8 mouse cellular contexts compared by ENCODE assay signal in the genomic region with DNA sequence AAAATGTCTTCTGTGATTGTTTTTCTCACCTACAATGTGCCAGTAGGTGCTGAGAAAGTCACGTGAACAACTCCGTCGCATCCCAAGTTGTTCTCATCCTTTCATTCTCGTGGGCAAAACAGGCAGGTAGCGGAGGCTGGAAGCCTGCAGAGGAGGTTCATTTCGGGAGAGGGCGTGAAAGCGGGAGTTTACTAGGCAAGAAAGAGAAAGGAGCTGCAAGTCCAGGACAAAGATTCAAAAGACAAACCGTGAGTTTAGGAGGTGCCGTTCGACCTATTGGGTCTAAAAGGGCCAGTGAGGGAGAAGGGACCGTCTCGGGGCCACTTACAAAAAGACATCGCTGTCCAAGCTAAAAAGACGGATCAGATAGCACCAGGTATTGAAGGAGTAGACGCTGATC. TPM values are rescaled to one million over a fixed set of nuclear protein-coding genes. Genes with fewer than 3 reads are reported as not detected.
DNase-seq lines count a peak whose midpoint lies in the region; ATAC-seq and TF ChIP-seq lines count a peak whose summit lies in the region.

No protein-coding gene starts in this region.

- H3K4me3 ChIP-seq in thymus, adult 2 months (ENCODE audit: control insufficient read depth, insufficient read depth, low read length) = peak overlapping the region; percentile 56
- peak overlapping the region; percentile 52 for H3K4me3 ChIP-seq in forebrain, embryonic 14.5 days (ENCODE audit: low read depth, low read length)
- H3K4me3 ChIP-seq in limb, embryonic 11.5 days (ENCODE audit: low read depth, low read length) = peak overlapping the region; percentile 56

- 0 out of 2 replicates have a peak, but pooled peaks have one; percentile 0 for ATAC-seq in forebrain, embryonic 14.5 days
- ATAC-seq in limb, embryonic 11.5 days (ENCODE audit: insufficient number of reproducible peaks, low FRiP score, low TSS enrichment, low read depth) = no peak

- peak overlapping the region; percentile 62 for H3K9ac ChIP-seq in forebrain, embryonic 14.5 days (ENCODE audit: low read length)
- peak overlapping the region; percentile 49 for H3K9ac ChIP-seq in limb, embryonic 11.5 days (ENCODE audit: low read length)

- no peak for TF ChIP-seq CTCF in thymus, adult 2 months (IDR thresholded peaks at IDR 0.05; ENCODE audit: borderline replicate concordance, control insufficient read depth, extremely low read depth, insufficient read depth, low read length, poor library complexity)

- 2% methylated on average over 16 of the region's 16 CpGs for WGBS in thymus, adult 2 months
- WGBS in forebrain, embryonic 14.5 days = under 1% methylated on average over 16 of the region's 16 CpGs
- WGBS in limb, embryonic 11.5 days = under 1% methylated on average over 16 of the region's 16 CpGs

- no peaks in the 10 kb centered on the region for H3K9me3 ChIP-seq in forebrain, embryonic 14.5 days (replicated peaks; ENCODE audit: control insufficient read depth, low read length)
- H3K9me3 ChIP-seq in limb, embryonic 11.5 days (ENCODE audit: control insufficient read depth, low read length) = no peaks in the 10 kb centered on the region

- DNase-seq in cerebellum, adult 11-12 months = peak; percentile 44
- DNase-seq in cerebellum, adult 9-10 months = no peak
- peak; percentile 12 for DNase-seq in thymus, adult 2 months
- no peak for DNase-seq in thymus, postnatal 10 days (ENCODE audit: low spot score in 2 of 2)
- peak; percentile 44 for DNase-seq in forebrain, embryonic 14.5 days (ENCODE audit: low spot score)
- peak; percentile 63 for DNase-seq in limb, embryonic 11.5 days (ENCODE audit: low spot score)
- DNase-seq in neural tube, embryonic 10.5 days (ENCODE audit: extremely low spot score, low spot score) = peak; percentile 60
- DNase-seq in ovary, postnatal 36 days (ENCODE audit: low spot score) = no peak

- peaks cover 21% of the 10 kb centered on the region for H3K4me1 ChIP-seq in thymus, adult 2 months (replicated peaks; ENCODE audit: control insufficient read depth, insufficient read depth, low read length)
- H3K4me1 ChIP-seq in forebrain, embryonic 14.5 days (ENCODE audit: control insufficient read depth, insufficient read depth, low read length) = peaks cover 7% of the 10 kb centered on the region; the same call in 1 of the 2 replicates
- peaks cover 2% of the 10 kb centered on the region; the same call in 1 of the 2 replicates for H3K4me1 ChIP-seq in limb, embryonic 11.5 days (ENCODE audit: control insufficient read depth, insufficient read depth, low read length)

- H3K36me3 ChIP-seq in thymus, adult 2 months (ENCODE audit: control insufficient read depth, insufficient read depth, low read length) = no peaks in the 10 kb centered on the region
- no peaks in the 10 kb centered on the region for H3K36me3 ChIP-seq in forebrain, embryonic 14.5 days (ENCODE audit: control insufficient read depth, insufficient read depth, low read length)
- H3K36me3 ChIP-seq in limb, embryonic 11.5 days (ENCODE audit: control insufficient read depth, insufficient read depth, low read length) = no peaks in the 10 kb centered on the region

- no peak for TF ChIP-seq POLR2A in thymus, adult 2 months (IDR thresholded peaks at IDR 0.05; ENCODE audit: control insufficient read depth, extremely low read depth, insufficient read depth, low read length, poor library complexity)

- no peak overlapping the region for H3K27ac ChIP-seq in thymus, adult 2 months (ENCODE audit: control insufficient read depth, insufficient read depth, low read length)
- no peak overlapping the region for H3K27ac ChIP-seq in forebrain, embryonic 14.5 days (ENCODE audit: low read depth, low read length)
- H3K27ac ChIP-seq in limb, embryonic 11.5 days (replicated peaks; ENCODE audit: low read depth, low read length) = no peak overlapping the region

- H3K4me2 ChIP-seq in forebrain, embryonic 14.5 days (ENCODE audit: low read length) = peak overlapping the region; percentile 69
- H3K4me2 ChIP-seq in limb, embryonic 11.5 days (ENCODE audit: low read depth, severe bottlenecking) = peak overlapping the region; percentile 75

- peaks cover 3% of the 10 kb centered on the region for H3K27me3 ChIP-seq in thymus, adult 2 months (ENCODE audit: control insufficient read depth, insufficient read depth, low read length)
- peaks cover 13% of the 10 kb centered on the region for H3K27me3 ChIP-seq in forebrain, embryonic 14.5 days (replicated peaks; ENCODE audit: control insufficient read depth, insufficient read depth, low read length)
- peaks cover 14% of the 10 kb centered on the region; the same call in 1 of the 2 replicates for H3K27me3 ChIP-seq in limb, embryonic 11.5 days (ENCODE audit: control insufficient read depth, insufficient read depth, low read length)

RNA-seq across cellular contexts. Expression of a gene that starts 14.5 kb away (rescaled TPM):
- 1.0 and 1.5 TPM in 2 replicates for polyA plus RNA-seq in thymus, adult 2 months (2012; rRNA removed)
- 0.41 and 0.50 TPM in 2 replicates for polyA plus RNA-seq in forebrain, embryonic 14.5 days (2014; fragmentation: Nextera tagmentation; extraction: Ambion mirVana)
- polyA plus RNA-seq in limb, embryonic 11.5 days (2014; fragmentation: Nextera tagmentation; extraction: Ambion mirVana) = 0.26 and 0.27 TPM in 2 replicates

RNA-seq across cellular contexts. Expression of a gene that starts 31.5 kb away (rescaled TPM):
- polyA plus RNA-seq in thymus, adult 2 months (2012; rRNA removed) = 16.6 and 20.7 TPM in 2 replicates
- polyA plus RNA-seq in forebrain, embryonic 14.5 days (2014; fragmentation: Nextera tagmentation; extraction: Ambion mirVana) = 8.3 and 11.5 TPM in 2 replicates
- polyA plus RNA-seq in limb, embryonic 11.5 days (2014; fragmentation: Nextera tagmentation; extraction: Ambion mirVana) = 4.0 and 4.7 TPM in 2 replicates

RNA-seq across cellular contexts. Expression of a gene that starts 56.8 kb away (rescaled TPM):
- 14.7 and 16.4 TPM in 2 replicates for polyA plus RNA-seq in thymus, adult 2 months (2012; rRNA removed)
- polyA plus RNA-seq in forebrain, embryonic 14.5 days (2014; fragmentation: Nextera tagmentation; extraction: Ambion mirVana) = 0.52 and 1.5 TPM in 2 replicates
- polyA plus RNA-seq in limb, embryonic 11.5 days (2014; fragmentation: Nextera tagmentation; extraction: Ambion mirVana) = 0.15 TPM in 1 of 2 replicates, not detected in the other

Comparison
In these comparisons a context has a peak if more than half of its experiments do, and no peak if none do; other contexts are left out.
1. DNase-seq: peak in cerebellum, adult 11-12 months (single experiment), thymus, adult 2 months (single experiment), forebrain, embryonic 14.5 days (single experiment), limb, embryonic 11.5 days (single experiment) and neural tube, embryonic 10.5 days (single experiment); none in cerebellum, adult 9-10 months (single experiment), thymus, postnatal 10 days (0 of 2) and ovary, postnatal 36 days (single experiment).
2. Peak in every context shown above with its lines, with median percentiles within 50 percentile points of each other: H3K4me3 ChIP-seq.